Mouse (Mus musculus) MEL (cell line): Measurements from ENCODE around the gene Inpp5k.

Source experiments
- CTCF ChIP-seq, 3 experiments: IDR thresholded peaks in 2 of 3; conservative IDR thresholded peaks in 1 of 3; 2 replicates each; pipeline ENCODE4 v1.5.1; 2011 to 2012; ENCODE audit warnings: low read length in 3 of 3, low read depth in 2 of 3, mild to moderate bottlenecking in 2 of 3, improper control_type of control experiment in 1 of 3, inconsistent platforms in 1 of 3, mixed read lengths in 1 of 3, moderate library complexity in 1 of 3; ENCODE audit not compliant: control insufficient read depth in 1 of 3, insufficient read depth in 1 of 3, poor library complexity in 1 of 3, severe bottlenecking in 1 of 3
- ELF1 ChIP-seq: IDR thresholded peaks from 2 replicates; pipeline ENCODE4 v1.6.1; 2014; ENCODE audit warnings: low read depth, mild to moderate bottlenecking, inconsistent platforms, low read length, improper control_type of control experiment, moderate library complexity
- EP300 ChIP-seq, 2 experiments: IDR thresholded peaks; 2 replicates each; pipeline ENCODE4 v1.6.1; 2011; ENCODE audit warnings: improper control_type of control experiment in 2 of 2, low read length in 2 of 2, low read depth in 1 of 2, mild to moderate bottlenecking in 1 of 2
- GATA1 ChIP-seq: IDR thresholded peaks from 2 replicates; pipeline ENCODE4 v1.6.1; 2011; ENCODE audit warnings: low read depth, low read length, improper control_type of control experiment
- MAX ChIP-seq: IDR thresholded peaks from 2 replicates; pipeline ENCODE4 v1.6.1; 2011; ENCODE audit warnings: low read length, improper control_type of control experiment
- MEF2A ChIP-seq: IDR thresholded peaks from 2 replicates; pipeline ENCODE4 v1.6.1; 2014; ENCODE audit warnings: low read depth, mild to moderate bottlenecking, inconsistent platforms, low read length, improper control_type of control experiment; ENCODE audit not compliant: poor library complexity, insufficient replicate concordance, severe bottlenecking; ENCODE audit errors: extremely low read depth
- NELFE ChIP-seq: IDR thresholded peaks from 2 replicates; pipeline ENCODE4 v1.6.1; 2011; ENCODE audit warnings: low read depth, low read length, improper control_type of control experiment
- NRF1 ChIP-seq: IDR thresholded peaks from 2 replicates; pipeline ENCODE4 v1.6.1; 2014; ENCODE audit warnings: low read depth, mild to moderate bottlenecking, inconsistent platforms, low read length, improper control_type of control experiment, moderate library complexity; ENCODE audit not compliant: poor library complexity, insufficient read depth, severe bottlenecking
- POLR2A ChIP-seq, 2 experiments: IDR thresholded peaks; 2 replicates each; pipeline ENCODE4 v1.6.1; 2011 to 2012; ENCODE audit warnings: low read length in 2 of 2, mild to moderate bottlenecking in 2 of 2, control low read depth in 1 of 2, improper control_type of control experiment in 1 of 2, low read depth in 1 of 2, moderate library complexity in 1 of 2; ENCODE audit not compliant: control insufficient read depth in 1 of 2, insufficient read depth in 1 of 2, poor library complexity in 1 of 2
- SMC3 ChIP-seq: IDR thresholded peaks from 2 replicates; pipeline ENCODE4 v1.6.1; 2011; ENCODE audit warnings: low read depth, low read length, improper control_type of control experiment
- TAL1 ChIP-seq: IDR thresholded peaks from 2 replicates; pipeline ENCODE4 v1.6.1; 2012; ENCODE audit warnings: mild to moderate bottlenecking, inconsistent platforms, low read length, moderate library complexity, mixed read lengths
- USF1 ChIP-seq: IDR thresholded peaks from 2 replicates; pipeline ENCODE4 v1.6.1; 2014; ENCODE audit warnings: low read depth, mild to moderate bottlenecking, inconsistent platforms, low read length, improper control_type of control experiment, moderate library complexity
- ZC3H11A ChIP-seq: IDR thresholded peaks from 2 replicates; pipeline ENCODE4 v1.6.1; 2012; ENCODE audit warnings: low read depth, mild to moderate bottlenecking, inconsistent platforms, low read length, improper control_type of control experiment

DNA sequence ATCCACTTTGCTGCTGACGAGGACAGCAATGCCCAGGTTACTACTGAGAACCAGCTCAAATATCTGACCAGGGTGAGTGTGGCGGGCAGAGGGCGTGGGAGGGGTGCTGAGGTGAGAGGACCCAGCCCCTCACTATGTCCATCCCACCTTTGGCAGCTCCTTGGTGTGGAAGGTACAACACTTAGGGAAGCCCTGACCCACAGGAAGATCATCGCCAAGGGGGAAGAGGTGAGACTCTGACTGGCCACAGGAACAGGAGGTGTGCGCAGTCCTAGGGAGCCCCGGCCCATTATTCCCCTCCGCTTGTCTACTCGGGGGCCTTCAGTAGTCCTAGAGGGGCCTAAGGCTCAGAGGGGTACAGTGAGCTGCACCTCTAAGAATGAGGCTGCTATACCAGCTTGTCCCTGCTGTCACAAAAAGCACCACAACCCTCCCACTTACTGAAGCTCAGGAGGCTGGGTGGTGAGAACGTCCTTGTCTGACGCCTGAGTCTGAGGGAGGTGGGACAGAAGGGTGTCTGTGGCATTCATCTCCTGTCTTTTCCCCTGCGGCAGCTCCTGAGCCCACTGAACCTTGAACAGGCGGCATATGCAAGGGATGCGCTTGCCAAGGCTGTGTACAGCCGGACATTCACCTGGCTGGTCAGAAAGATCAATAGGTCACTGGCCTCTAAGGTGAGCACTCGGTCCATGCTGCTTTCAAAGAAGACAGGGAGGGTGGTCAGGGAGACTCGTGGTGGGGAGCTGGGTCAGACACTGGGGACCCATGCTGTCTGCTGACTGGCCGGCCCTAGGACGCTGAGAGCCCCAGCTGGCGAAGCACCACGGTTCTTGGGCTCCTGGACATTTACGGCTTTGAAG lies 30.4 kb downstream of the Inpp5k start:
- no peak for TF ChIP-seq CTCF (IDR thresholded peaks at IDR 0.05 in 2 of 3, conservative IDR thresholded peaks at IDR 0.05 in 1 of 3; ENCODE audit: control insufficient read depth in 1 of 3, insufficient read depth in 1 of 3, low read depth in 2 of 3, low read length in 3 of 3, poor library complexity in 1 of 3, severe bottlenecking in 1 of 3)
- TF ChIP-seq MEF2A = no peak
- TF ChIP-seq TAL1 = no peak
- no peak for TF ChIP-seq MAX
- no peak for TF ChIP-seq NRF1
- TF ChIP-seq EP300 (IDR thresholded peaks at IDR 0.05; ENCODE audit: low read depth in 1 of 2, low read length in 2 of 2) = no peak
- TF ChIP-seq NELFE = no peak
- TF ChIP-seq GATA1 = no peak
- TF ChIP-seq ZC3H11A = no peak
- no peak for TF ChIP-seq SMC3
- no peak for TF ChIP-seq USF1
- no peak for TF ChIP-seq POLR2A (IDR thresholded peaks at IDR 0.05; ENCODE audit: control insufficient read depth in 1 of 2, insufficient read depth in 1 of 2, low read depth in 1 of 2, low read length in 2 of 2, poor library complexity in 1 of 2)
- no peak for TF ChIP-seq ELF1
